Mouse (Mus musculus) lung, postnatal 0 days (tissue): ENCODE data around the gene Wls.

Source experiments
- CTCF ChIP-seq: IDR thresholded peaks from 2 replicates; pipeline ENCODE4 v1.5.1; 2016; ENCODE audit warnings: antibody characterized with exemption, mild to moderate bottlenecking
- EP300 ChIP-seq: IDR thresholded peaks from 2 replicates; pipeline ENCODE4 v1.6.1; 2016; ENCODE audit warnings: antibody characterized with exemption, mild to moderate bottlenecking, control low read depth

- TF ChIP-seq CTCF (no peak), EP300 (no peak)
Measured at GRCm38 (mm10) chr3:159884802-159885201, 45.3 kb downstream of the Wls start.
